Mouse (Mus musculus) heart, embryonic 13.5 days (tissue): ENCODE measurements around the gene Zfp688. TPM values are rescaled to one million over a fixed set of nuclear protein-coding genes. Genes with fewer than 3 reads are reported as not detected.
"Not testable (repeated sequence)": the region's sequence is repeated elsewhere in the genome, so short reads cannot be mapped to it uniquely, and the experiment has no call there.

ENCODE experiments used
- ATAC-seq: fragments of 200-750 bp; cut with Nextera tagmentation; 2 replicates; pipeline ENCODE4 v1.8.0; 2017; ENCODE audit warnings: moderate TSS enrichment; ENCODE audit not compliant: insufficient number of reproducible peaks, low FRiP score, low TSS enrichment; ENCODE audit errors: extremely low read depth
- H3K27ac ChIP-seq: fragments of 300-500 bp; sonication (generic); replicated peaks from 2 replicates; pipeline ENCODE4 v1.5.1; 2015; ENCODE audit warnings: moderate library complexity, mild to moderate bottlenecking, inconsistent platforms
- H3K27me3 ChIP-seq: fragments of 300-500 bp; sonication (generic); replicated peaks from 2 replicates; pipeline ENCODE4 v1.6.1; 2015; ENCODE audit warnings: mild to moderate bottlenecking, inconsistent platforms
- H3K36me3 ChIP-seq: fragments of 300-500 bp; sonication (generic); 2 replicates; pipeline ENCODE4 v1.6.1; 2015; ENCODE audit warnings: mild to moderate bottlenecking, inconsistent platforms
- H3K4me1 ChIP-seq: fragments of 300-500 bp; sonication (generic); 2 replicates; pipeline ENCODE4 v1.6.1; 2015; ENCODE audit warnings: inconsistent platforms
- H3K4me2 ChIP-seq: fragments of 300-500 bp; sonication (generic); 2 replicates; pipeline ENCODE4 v1.6.1; 2015; ENCODE audit warnings: inconsistent platforms, mild to moderate bottlenecking, moderate library complexity
- H3K4me3 ChIP-seq: fragments of 300-500 bp; sonication (generic); 2 replicates; pipeline ENCODE4 v1.5.1; 2015; ENCODE audit warnings: moderate library complexity, mild to moderate bottlenecking, inconsistent platforms
- H3K9ac ChIP-seq: fragments of 300-500 bp; sonication (generic); 2 replicates; pipeline ENCODE4 v1.6.1; 2015; ENCODE audit warnings: inconsistent platforms, mild to moderate bottlenecking, moderate library complexity
- H3K9me3 ChIP-seq: fragments of 300-500 bp; sonication (generic); 2 replicates; pipeline ENCODE4 v1.6.1; 2016; ENCODE audit warnings: inconsistent platforms
- WGBS: fragments of 180-500 bp; shearing (Covaris S2); methylation state at CpG from one replicate; pipeline ENCODE4 v1.1.7; 2015; ENCODE audit warnings: mixed read lengths; 5-methylcytosine and 5-hydroxymethylcytosine counted together
- polyA plus RNA-seq: library from polyadenylated mRNA; unstranded; fragments of >200 nt; fragmentation: Nextera tagmentation; extraction: Ambion mirVana; gene quantifications from 2 replicates; pipeline ENCODE4 v1.2.1, GENCODE M21; 2015

Gene Zfp688
- polyA plus RNA-seq = 13.5 and 16.3 TPM in 2 replicates

- Histone ChIP-seq H3K27ac (0 out of 2 replicates have a peak within 1 kb of the TSS, but pooled peaks have one; percentile 33), H3K27me3 (peaks cover 21% of the 10 kb centered on the region), H3K4me3 (peak within 1 kb of the TSS; percentile 63), H3K9ac (peak within 1 kb of the TSS; percentile 82), H3K4me1 (peaks cover 17% of the 10 kb centered on the region), H3K4me2 (peak within 1 kb of the TSS; percentile 97), H3K9me3 (no peaks in the 10 kb centered on the region), H3K36me3 (peaks cover 19% of the 10 kb centered on the region)
- peak; percentile 82 for ATAC-seq
- WGBS = under 1% methylated on average over 48 of the region's 48 CpGs
Observed at GRCm38 (mm10) chr7:127421388-127422191, at the start of gene Zfp688. Gene Zfp688 (minus strand): TSS chr7:127422068.

GRCm38 (mm10) chr7:127471646-127472010, 49.8 kb upstream of the Zfp688 start:
- ATAC-seq = peak; percentile 45
- Histone ChIP-seq H3K36me3 (peaks cover 64% of the 10 kb centered on the region), H3K9me3 (no peaks in the 10 kb centered on the region)

GRCm38 (mm10) chr7:127470743-127471645, 49.1 kb upstream of the Zfp688 start:
- Histone ChIP-seq H3K4me3 (peak overlapping the region; percentile 72), H3K36me3 (peaks cover 64% of the 10 kb centered on the region), H3K9me3 (no peaks in the 10 kb centered on the region), H3K9ac (peak overlapping the region; percentile 88), H3K27me3 (no peaks in the 10 kb centered on the region), H3K27ac (peak overlapping the region; percentile 99), H3K4me1 (peaks cover 20% of the 10 kb centered on the region), H3K4me2 (peak overlapping the region; percentile 97)
- WGBS = under 1% methylated on average over 46 of the region's 46 CpGs
- peak; percentile 79 for ATAC-seq

More at GRCm38 (mm10) chr7:127471646-127472010, 49.8 kb upstream of the Zfp688 start:
- peaks cover 26% of the 10 kb centered on the region for H3K4me1 ChIP-seq
- H3K9ac ChIP-seq = peak overlapping the region; percentile 88
- peak overlapping the region; percentile 97 for H3K4me2 ChIP-seq
- WGBS = under 1% methylated on average over 24 of the region's 25 CpGs
- H3K4me3 ChIP-seq = peak overlapping the region; percentile 72
- H3K27ac ChIP-seq = peak overlapping the region; percentile 99
- no peaks in the 10 kb centered on the region for H3K27me3 ChIP-seq

DNA sequence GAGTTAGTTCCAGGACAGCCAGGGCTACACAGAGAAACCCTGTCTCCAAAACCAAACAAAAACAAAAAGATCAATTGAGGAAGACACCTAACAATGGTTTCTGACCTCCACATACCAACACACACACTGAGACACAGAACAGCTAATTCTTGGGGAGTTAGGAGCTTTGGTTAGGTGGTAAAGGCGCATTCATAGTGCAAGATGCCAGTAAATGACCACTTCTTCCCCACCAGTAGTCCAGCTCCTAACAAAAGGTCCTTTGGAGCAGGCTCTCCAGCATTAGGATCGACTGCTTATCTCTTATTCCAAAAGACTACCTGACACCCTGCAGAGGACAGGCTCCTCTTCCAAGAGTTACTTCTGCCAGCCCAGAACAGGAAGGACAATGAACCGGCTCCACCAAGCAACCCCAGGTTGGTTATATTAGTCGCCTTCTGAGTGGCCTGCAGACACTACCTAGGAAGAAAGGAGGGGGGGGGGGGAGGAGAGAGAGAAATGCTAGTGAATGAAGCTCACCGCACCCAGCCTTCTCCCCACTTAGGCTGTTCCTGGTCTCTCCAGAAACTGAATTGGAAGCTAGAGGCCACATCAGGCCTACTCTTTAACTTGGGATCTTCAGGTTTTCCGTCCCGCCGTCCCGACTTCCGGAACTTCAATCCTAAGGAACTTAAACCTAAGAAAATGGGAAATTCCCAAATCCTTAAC, 48.3 kb upstream of the Zfp688 start:
- peaks cover 64% of the 10 kb centered on the region for H3K36me3 ChIP-seq
- WGBS = 8% methylated on average over 10 of the region's 10 CpGs
- no peaks in the 10 kb centered on the region for H3K9me3 ChIP-seq
- peak overlapping the region; percentile 99 for H3K27ac ChIP-seq
- no peaks in the 10 kb centered on the region for H3K27me3 ChIP-seq
- H3K9ac ChIP-seq = peak overlapping the region; percentile 88
- no peak for ATAC-seq
- peak overlapping the region; percentile 97 for H3K4me2 ChIP-seq
- peak overlapping the region; percentile 72 for H3K4me3 ChIP-seq
- peaks cover 20% of the 10 kb centered on the region for H3K4me1 ChIP-seq

DNA sequence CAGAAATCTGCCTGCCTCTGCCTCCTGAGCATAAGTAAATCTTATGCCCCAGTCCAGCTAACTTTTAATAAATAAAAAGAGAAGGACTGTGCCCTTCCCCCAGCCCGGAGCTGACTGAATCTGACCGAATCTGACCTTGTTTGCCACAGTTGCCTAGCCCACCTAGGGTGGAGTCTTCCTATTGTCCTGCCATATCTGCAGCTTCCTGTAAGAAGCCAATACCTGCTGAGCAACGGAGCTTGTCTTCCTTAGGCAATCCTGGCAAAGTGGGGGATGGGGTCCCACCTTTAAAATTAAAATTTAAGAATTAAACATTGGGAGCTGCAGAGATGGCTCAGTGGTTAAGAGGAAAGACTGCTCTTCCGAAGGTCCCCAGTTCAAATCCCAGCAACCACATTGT, 44.7 kb upstream of the Zfp688 start:
- 92% methylated on average over 4 of the region's 4 CpGs for WGBS
- Histone ChIP-seq H3K4me2 (no peak overlapping the region), H3K9ac (no peak overlapping the region), H3K36me3 (peaks cover 65% of the 10 kb centered on the region), H3K9me3 (no peaks in the 10 kb centered on the region), H3K27ac (no peak overlapping the region), H3K4me1 (peaks cover 10% of the 10 kb centered on the region), H3K27me3 (no peaks in the 10 kb centered on the region), H3K4me3 (no peak overlapping the region)
- ATAC-seq = no peak

DNA sequence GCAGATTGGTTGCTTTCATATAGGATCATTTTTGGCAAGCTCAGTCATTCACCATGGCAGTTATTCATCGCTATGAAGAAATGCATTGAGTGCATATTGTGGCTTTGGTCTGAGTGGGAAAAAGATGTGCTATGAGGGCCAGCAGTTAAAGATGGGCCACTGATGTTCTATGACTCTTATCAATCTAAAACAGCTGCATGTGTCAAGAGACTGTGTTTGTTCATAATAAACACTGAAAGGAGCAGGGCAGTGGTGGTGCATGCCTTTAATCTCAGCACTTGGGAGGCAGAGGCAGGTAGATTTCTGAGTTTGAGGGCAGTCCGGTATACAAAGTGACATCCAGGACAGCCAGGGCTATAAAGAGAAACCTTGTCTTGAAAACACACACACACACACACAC, 43.8 kb upstream of the Zfp688 start:
- Histone ChIP-seq H3K36me3 (peaks cover 75% of the 10 kb centered on the region), H3K4me1 (peaks cover 10% of the 10 kb centered on the region)
- H3K4me3 ChIP-seq, H3K4me2 ChIP-seq, H3K27ac ChIP-seq, H3K27me3 ChIP-seq, ATAC-seq, H3K9me3 ChIP-seq, H3K9ac ChIP-seq: not testable (repeated sequence)
- 90% methylated on average over 2 of the region's 2 CpGs for WGBS

- no peak overlapping the region for H3K4me2 ChIP-seq
- 89% methylated on average over 3 of the region's 3 CpGs for WGBS
Observed at GRCm38 (mm10) chr7:127465191-127465590, 43.3 kb upstream of the Zfp688 start.

GRCm38 (mm10) chr7:127459311-127459710, 37.4 kb upstream of the Zfp688 start, which contains the start of gene Prr14:
Gene Prr14 (plus strand): TSS chr7:127459611.
- ATAC-seq, H3K4me2 ChIP-seq, H3K9me3 ChIP-seq, H3K27ac ChIP-seq, H3K9ac ChIP-seq, H3K4me3 ChIP-seq, H3K4me1 ChIP-seq, H3K27me3 ChIP-seq: not testable (repeated sequence)
- peaks cover 80% of the 10 kb centered on the region for H3K36me3 ChIP-seq
- WGBS = 94% methylated on average over 8 of the region's 8 CpGs

More at GRCm38 (mm10) chr7:127465191-127465590, 43.3 kb upstream of the Zfp688 start:
- H3K9me3 ChIP-seq = no peaks in the 10 kb centered on the region
- H3K27me3 ChIP-seq = no peaks in the 10 kb centered on the region
- peaks cover 10% of the 10 kb centered on the region for H3K4me1 ChIP-seq
- no peak overlapping the region for H3K9ac ChIP-seq
- ATAC-seq = no peak
- H3K4me3 ChIP-seq = no peak overlapping the region
- peaks cover 79% of the 10 kb centered on the region for H3K36me3 ChIP-seq
- H3K27ac ChIP-seq = no peak overlapping the region

DNA sequence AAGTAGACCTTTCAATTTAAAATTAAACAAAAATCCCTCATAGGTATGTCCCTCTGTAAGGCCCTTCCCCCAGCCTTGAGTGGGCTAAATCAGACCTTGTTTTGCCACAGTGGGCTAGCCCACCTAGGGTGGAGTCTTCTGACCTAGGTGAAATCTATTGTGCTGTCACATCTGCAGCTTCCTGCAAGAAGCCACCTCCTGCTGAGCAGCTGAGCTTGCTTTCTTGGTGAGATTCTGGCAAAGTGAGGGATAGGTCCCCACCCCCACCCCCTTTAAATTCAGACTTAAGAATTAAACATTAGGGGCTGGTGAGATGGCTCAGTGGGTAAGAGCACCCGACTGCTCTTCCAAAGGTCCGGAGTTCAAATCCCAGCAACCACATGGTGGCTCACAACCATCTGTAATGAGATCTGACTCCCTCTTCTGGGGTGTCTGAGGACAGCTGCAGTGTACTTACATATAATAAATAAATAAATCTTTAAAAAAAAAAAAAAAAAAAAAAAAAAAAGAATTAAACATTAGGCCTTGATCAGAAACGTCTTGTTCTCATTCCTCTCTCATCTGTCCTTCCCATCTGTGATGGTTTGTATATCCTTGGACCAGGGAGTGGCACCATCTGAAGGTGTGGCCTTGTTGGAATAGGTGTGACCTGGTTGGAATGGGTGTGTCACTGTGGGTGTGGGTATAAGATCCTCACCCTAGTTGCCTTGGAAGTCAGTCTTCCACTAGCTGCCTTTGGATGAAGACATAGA, 36.7 kb upstream of the Zfp688 start:
- H3K4me3 ChIP-seq = not testable (repeated sequence)

DNA sequence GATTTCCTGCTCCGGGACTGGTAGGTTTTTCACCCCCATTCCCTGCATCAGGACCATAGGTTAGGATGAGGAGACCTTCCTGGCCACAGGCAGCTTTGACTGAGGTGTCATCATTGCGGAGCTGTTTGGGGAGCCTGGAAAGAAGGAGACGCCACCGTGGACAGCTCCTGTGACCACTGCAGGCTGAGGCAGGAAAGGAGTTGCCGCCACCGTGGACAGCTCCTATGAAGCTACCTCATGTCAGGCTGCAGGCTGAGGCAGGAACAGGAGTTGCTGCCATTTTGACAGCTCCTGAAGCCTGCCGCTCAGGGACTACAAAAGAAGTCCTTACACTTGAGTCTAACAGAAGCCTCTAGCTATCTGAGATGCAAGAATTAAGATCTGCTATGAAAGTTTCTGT, 33.0 kb upstream of the Zfp688 start:
- Histone ChIP-seq H3K36me3 (peaks cover 77% of the 10 kb centered on the region), H3K9ac (no peak overlapping the region), H3K9me3 (no peaks in the 10 kb centered on the region; the same call in 1 of the 2 replicates), H3K4me3 (no peak overlapping the region), H3K4me1 (peaks cover 25% of the 10 kb centered on the region), H3K4me2 (no peak overlapping the region), H3K27ac (no peak overlapping the region), H3K27me3 (no peaks in the 10 kb centered on the region)
- no peak for ATAC-seq
- WGBS = 78% methylated on average over 7 of the region's 7 CpGs

More for the DNA sequence above, 36.7 kb upstream of the Zfp688 start:
- WGBS = 84% methylated on average over 3 of the region's 3 CpGs
- ATAC-seq, H3K9ac ChIP-seq, H3K27ac ChIP-seq, H3K4me2 ChIP-seq, H3K4me1 ChIP-seq, H3K9me3 ChIP-seq, H3K27me3 ChIP-seq: not testable (repeated sequence)
- peaks cover 81% of the 10 kb centered on the region for H3K36me3 ChIP-seq
